Mouse (Mus musculus) liver, embryonic 14.5 days (tissue): ENCODE data around the gene Fblim1. TPM values are rescaled to one million over a fixed set of nuclear protein-coding genes. Genes with fewer than 3 reads are reported as not detected.

Experiments used
- ATAC-seq: fragments of 200-750 bp; cut with Nextera tagmentation; 2 replicates; pipeline ENCODE4 v1.8.0; 2017; ENCODE audit warnings: moderate number of reproducible peaks, mild to moderate bottlenecking, moderate library complexity; ENCODE audit not compliant: insufficient read depth
- DNase-seq, 3 experiments: peaks; one replicate each; pipeline ENCODE4 v3.0.0-alpha.2; 2012 to 2013; ENCODE audit warnings: low read depth in 3 of 3, low spot score in 3 of 3
- H3K27ac ChIP-seq: fragments of 300-500 bp; sonication (generic); 2 replicates; pipeline ENCODE4 v1.5.1; 2014; ENCODE audit warnings: moderate library complexity, mild to moderate bottlenecking, control low read depth, inconsistent platforms
- H3K27me3 ChIP-seq: fragments of 300-500 bp; sonication (generic); 2 replicates; pipeline ENCODE4 v1.6.1; 2014; ENCODE audit warnings: mild to moderate bottlenecking, low read length, moderate library complexity; ENCODE audit not compliant: control insufficient read depth, insufficient read depth
- H3K36me3 ChIP-seq: fragments of 300-500 bp; sonication (generic); replicated peaks from 2 replicates; pipeline ENCODE4 v1.6.1; 2014; ENCODE audit warnings: low read depth; ENCODE audit not compliant: control insufficient read depth, insufficient read depth
- H3K4me1 ChIP-seq, 2 experiments: fragments of 200-500 bp in 1 of 2; fragments of 300-500 bp in 1 of 2; sonication (generic) in 1 of 2; replicated peaks; 2 replicates each; pipeline ENCODE4 v1.6.1; 2012 to 2014; ENCODE audit warnings: antibody characterized with exemption in 1 of 2, inconsistent platforms in 1 of 2, low read length in 1 of 2; ENCODE audit not compliant: control insufficient read depth in 2 of 2, insufficient read depth in 2 of 2
- H3K4me2 ChIP-seq: fragments of 300-500 bp; sonication (generic); 2 replicates; pipeline ENCODE4 v1.6.1; 2014; ENCODE audit warnings: low read depth, mild to moderate bottlenecking, control low read depth, moderate library complexity
- H3K4me3 ChIP-seq, 2 experiments: fragments of 200-500 bp in 1 of 2; fragments of 300-500 bp in 1 of 2; sonication (generic) in 1 of 2; 2 replicates each; pipeline ENCODE4 v1.5.1; 2012 to 2014; ENCODE audit warnings: low read depth in 2 of 2, low read length in 2 of 2, mild to moderate bottlenecking in 2 of 2, control low read depth in 1 of 2, inconsistent platforms in 1 of 2, moderate library complexity in 1 of 2; ENCODE audit not compliant: insufficient read depth in 1 of 2
- H3K9ac ChIP-seq: fragments of 300-500 bp; sonication (generic); replicated peaks from 2 replicates; pipeline ENCODE4 v1.6.1; 2014; ENCODE audit warnings: mild to moderate bottlenecking, control low read depth, moderate library complexity
- H3K9me3 ChIP-seq: fragments of 300-500 bp; sonication (generic); 2 replicates; pipeline ENCODE4 v1.6.1; 2016; ENCODE audit warnings: low read length, mixed read lengths; ENCODE audit not compliant: control insufficient read depth
- CTCF ChIP-seq: IDR thresholded peaks from 2 replicates; pipeline ENCODE4 v1.5.1; 2016; ENCODE audit warnings: antibody characterized with exemption, low read depth, control low read depth
- EP300 ChIP-seq: IDR thresholded peaks from 2 replicates; pipeline ENCODE4 v1.6.1; 2016; ENCODE audit warnings: antibody characterized with exemption, low read depth
- WGBS: fragments of 180-500 bp; shearing (Covaris S2); extraction: QIAGEN DNeasy Blood & Tissue Kit; methylation state at CpG from one replicate; pipeline ENCODE4 v1.1.7; 2014; ENCODE audit not compliant: insufficient replicate concordance; 5-methylcytosine and 5-hydroxymethylcytosine counted together
- polyA plus RNA-seq, 2 experiments: library from polyadenylated mRNA; depleted of rRNA in 1 of 2; stranded (reverse) in 1 of 2; unstranded in 1 of 2; fragments of >200 nt; fragmentation: Nextera tagmentation in 1 of 2; extraction: Ambion mirVana in 1 of 2; gene quantifications; 2 replicates each; pipeline versions ENCODE4 v1.2.1 to v1.2.3; 2012 to 2014

Gene Fblim1
- polyA plus RNA-seq, 2 experiments: 0.77 to 1.1 TPM

DNA sequence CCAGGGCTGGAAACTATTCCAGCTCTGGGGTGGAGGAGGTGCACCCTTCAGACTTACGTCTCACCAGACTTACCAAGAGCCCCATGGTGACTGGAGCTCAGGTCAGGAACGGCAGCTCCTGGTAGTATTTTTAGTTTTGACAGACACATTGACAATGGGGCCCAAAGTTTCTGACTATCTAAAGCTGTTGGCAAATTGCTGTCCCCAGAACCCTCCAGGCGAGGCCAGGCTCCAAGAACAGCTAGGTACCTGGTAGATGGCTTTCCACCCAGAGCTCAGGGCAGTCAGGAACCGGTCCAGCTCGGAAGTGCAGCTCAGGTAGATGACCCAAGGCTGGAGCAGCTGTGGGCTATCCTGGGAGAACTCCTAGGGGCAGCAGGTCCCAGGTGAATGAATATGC is 21.6 kb upstream of the Fblim1 start:
- DNase-seq (no peak), ATAC-seq (no peak)
- H3K9me3 ChIP-seq: no peaks in the 10 kb centered on the region
- no peak overlapping the region for H3K4me2 ChIP-seq
- no peaks in the 10 kb centered on the region for H3K4me1 ChIP-seq
- no peaks in the 10 kb centered on the region; the same call in 1 of the 2 replicates for H3K36me3 ChIP-seq
- no peak overlapping the region for H3K27ac ChIP-seq
- TF ChIP-seq EP300: no peak
- no peak for TF ChIP-seq CTCF
- H3K9ac ChIP-seq: no peak overlapping the region
- H3K4me3 ChIP-seq: no peak overlapping the region
- H3K27me3 ChIP-seq: no peaks in the 10 kb centered on the region
- WGBS: 66% methylated on average over 5 of the region's 5 CpGs

DNA sequence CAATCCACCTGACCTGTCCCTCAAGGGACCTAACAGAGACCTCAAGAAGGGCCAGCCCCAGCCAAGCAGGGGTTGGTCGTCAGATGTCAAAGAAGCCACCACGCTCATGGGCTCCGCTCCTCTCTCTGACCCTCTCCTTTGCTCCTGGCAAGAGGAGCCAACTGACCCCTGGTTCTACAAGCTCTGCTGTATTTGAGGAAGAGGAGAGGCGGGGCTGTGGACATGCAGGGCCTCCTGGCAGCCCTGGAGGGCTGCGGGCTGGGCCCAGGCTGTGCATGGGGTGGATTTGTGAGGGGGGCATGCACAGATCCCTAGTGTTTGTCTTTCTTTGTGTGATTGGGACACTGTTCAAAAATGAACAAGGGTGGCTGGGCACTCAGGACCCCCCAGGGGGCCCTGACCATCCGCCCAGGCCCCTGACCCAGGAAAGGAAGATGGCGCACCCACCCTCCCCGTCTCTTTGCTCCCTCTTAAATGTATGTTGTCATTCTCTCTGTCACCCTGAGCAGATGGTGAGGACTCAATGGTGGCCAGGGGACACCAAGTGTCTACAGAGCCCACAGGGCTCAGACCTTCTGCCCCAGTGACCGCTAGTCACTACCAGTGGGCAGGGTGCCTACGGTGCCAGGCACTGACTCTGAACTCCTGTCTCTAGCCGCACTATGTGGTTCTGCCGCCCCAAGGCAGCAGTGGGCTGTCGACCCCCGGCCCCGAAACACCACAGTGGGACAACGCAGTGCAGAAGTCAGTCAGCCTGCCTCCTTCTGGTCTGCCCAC is 20.1 kb upstream of the Fblim1 start:
- WGBS: 75% methylated on average over 16 of the region's 16 CpGs
- Histone ChIP-seq H3K9ac (no peak overlapping the region), H3K4me3 (no peak overlapping the region), H3K27ac (no peak overlapping the region), H3K27me3 (no peaks in the 10 kb centered on the region), H3K4me1 (no peaks in the 10 kb centered on the region), H3K9me3 (no peaks in the 10 kb centered on the region), H3K36me3 (no peaks in the 10 kb centered on the region), H3K4me2 (no peak overlapping the region)
- no peak for TF ChIP-seq CTCF
- TF ChIP-seq EP300: no peak
- no peak for ATAC-seq
- no peak for DNase-seq

- no peak for DNase-seq
- Histone ChIP-seq H3K4me3 (no peak overlapping the region), H3K9ac (no peak overlapping the region), H3K4me1 (no peaks in the 10 kb centered on the region), H3K36me3 (no peaks in the 10 kb centered on the region), H3K27ac (no peak overlapping the region), H3K9me3 (no peaks in the 10 kb centered on the region), H3K4me2 (no peak overlapping the region), H3K27me3 (no peaks in the 10 kb centered on the region)
- ATAC-seq: no peak
- TF ChIP-seq EP300: no peak
- TF ChIP-seq CTCF: peak; percentile 71
- 65% methylated on average over 19 of the region's 19 CpGs for WGBS
Observed at GRCm38 (mm10) chr4:141624983-141625773, 19.3 kb upstream of the Fblim1 start.

DNA sequence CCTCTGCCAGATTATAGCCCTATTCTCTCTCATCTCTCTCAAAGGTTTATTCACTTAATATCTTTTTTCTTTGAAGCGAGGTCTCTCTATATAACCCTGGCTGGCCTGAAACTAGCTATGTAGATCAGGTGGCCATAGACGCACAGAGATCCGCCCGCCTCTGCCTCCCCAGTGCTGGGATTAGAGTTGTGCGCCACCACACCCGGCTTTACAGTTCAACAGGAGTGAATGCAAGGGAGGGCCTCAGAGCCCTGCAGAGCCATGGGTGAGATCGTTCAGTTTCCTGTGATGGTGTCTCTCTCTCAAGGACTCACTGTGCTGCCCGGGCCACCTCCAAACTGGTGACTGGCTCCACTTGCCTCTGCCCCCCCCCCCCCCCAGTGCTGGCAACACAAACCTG is 18.2 kb upstream of the Fblim1 start:
- no peaks in the 10 kb centered on the region for H3K4me1 ChIP-seq
- no peak overlapping the region for H3K4me2 ChIP-seq
- H3K4me3 ChIP-seq: no peak overlapping the region
- 59% methylated on average over 8 of the region's 8 CpGs for WGBS
- H3K27me3 ChIP-seq: no peaks in the 10 kb centered on the region
- no peak overlapping the region for H3K27ac ChIP-seq
- H3K9ac ChIP-seq: no peak overlapping the region
- DNase-seq (no peak), ATAC-seq (no peak)
- H3K36me3 ChIP-seq: no peaks in the 10 kb centered on the region
- no peak for TF ChIP-seq EP300
- TF ChIP-seq CTCF: no peak
- H3K9me3 ChIP-seq: no peaks in the 10 kb centered on the region

GRCm38 (mm10) chr4:141623666-141624065 is 17.8 kb upstream of the Fblim1 start, which contains the start of gene Slc25a34:
TSS of gene Slc25a34 (minus strand) at chr4:141623821.
- no peaks in the 10 kb centered on the region for H3K9me3 ChIP-seq
- ATAC-seq (peak; percentile 49; the same call in 1 of the 2 replicates), DNase-seq (no peak)
- H3K27me3 ChIP-seq: no peaks in the 10 kb centered on the region
- no peak within 1 kb of the TSS for H3K9ac ChIP-seq
- TF ChIP-seq EP300 (no peak), CTCF (no peak)
- no peaks in the 10 kb centered on the region for H3K36me3 ChIP-seq
- H3K27ac ChIP-seq: no peak within 1 kb of the TSS
- no peaks in the 10 kb centered on the region for H3K4me1 ChIP-seq
- no peak within 1 kb of the TSS for H3K4me2 ChIP-seq
- 29% methylated on average over 1 of the region's 1 CpGs for WGBS
- H3K4me3 ChIP-seq: no peak within 1 kb of the TSS
